Mouse (Mus musculus): Measurements from ENCODE around the gene Scamp4.

Gene Scamp4

GRCm38 (mm10) chr10:80650392-80650791 lies 47.7 kb downstream of the Scamp4 start:
- in situ Hi-C loops (cut with MboI), result no loop called here

DNA sequence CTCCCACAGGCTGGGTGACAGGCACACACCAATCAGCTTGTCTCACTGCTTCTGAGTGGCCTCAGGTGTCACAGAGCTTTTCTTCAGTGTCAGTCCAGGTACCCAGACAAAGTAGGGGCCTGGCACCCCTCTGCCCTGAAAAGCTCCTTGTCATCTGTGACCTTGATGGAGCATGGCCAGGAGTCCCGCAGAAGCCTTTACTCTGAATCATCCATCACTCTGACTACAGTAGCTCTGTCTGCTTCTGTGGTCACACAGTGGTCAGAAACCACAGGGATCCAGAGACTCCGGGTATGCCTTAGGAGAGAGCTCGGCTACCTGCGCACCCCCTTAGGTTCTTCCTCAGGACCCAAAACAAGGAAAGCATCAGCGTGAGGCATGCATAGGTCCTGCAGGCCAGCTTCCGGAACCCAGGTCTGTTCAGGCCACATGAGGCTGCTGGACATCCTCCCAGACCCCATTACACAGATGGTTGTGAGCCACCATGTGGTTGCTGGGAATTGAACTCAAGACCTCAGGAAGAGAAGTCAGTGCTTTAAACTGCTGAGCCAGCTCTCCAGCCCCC lies 50.6 kb downstream of the Scamp4 start:
- in situ Hi-C loops (cut with MboI), result no loop called here

DNA sequence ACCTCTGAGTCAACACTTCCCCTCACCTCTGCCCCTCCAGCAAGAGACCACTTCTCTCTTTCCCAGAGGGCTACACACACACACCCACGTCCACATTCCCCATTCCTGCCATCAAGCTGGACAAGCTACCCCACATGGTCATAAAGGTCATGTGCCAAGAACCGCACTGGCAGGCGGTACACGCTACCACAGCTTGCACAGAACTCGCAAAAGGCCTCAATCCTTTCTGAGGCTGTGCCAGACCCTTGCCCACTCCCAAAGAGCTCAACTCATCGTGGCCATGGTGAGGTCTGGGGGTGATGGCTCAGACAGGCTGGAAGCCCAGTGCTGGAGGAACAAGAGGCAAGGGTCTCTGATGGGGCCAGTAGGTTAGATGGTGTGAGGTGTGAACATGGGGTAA lies 52.2 kb downstream of the Scamp4 start:
- in situ Hi-C loops (cut with MboI), result loop anchor here (5.0 kb wide), 1 partner anchor 47 kb away; the partner anchor contains the start of genes Izumo4 and Mob3a

DNA sequence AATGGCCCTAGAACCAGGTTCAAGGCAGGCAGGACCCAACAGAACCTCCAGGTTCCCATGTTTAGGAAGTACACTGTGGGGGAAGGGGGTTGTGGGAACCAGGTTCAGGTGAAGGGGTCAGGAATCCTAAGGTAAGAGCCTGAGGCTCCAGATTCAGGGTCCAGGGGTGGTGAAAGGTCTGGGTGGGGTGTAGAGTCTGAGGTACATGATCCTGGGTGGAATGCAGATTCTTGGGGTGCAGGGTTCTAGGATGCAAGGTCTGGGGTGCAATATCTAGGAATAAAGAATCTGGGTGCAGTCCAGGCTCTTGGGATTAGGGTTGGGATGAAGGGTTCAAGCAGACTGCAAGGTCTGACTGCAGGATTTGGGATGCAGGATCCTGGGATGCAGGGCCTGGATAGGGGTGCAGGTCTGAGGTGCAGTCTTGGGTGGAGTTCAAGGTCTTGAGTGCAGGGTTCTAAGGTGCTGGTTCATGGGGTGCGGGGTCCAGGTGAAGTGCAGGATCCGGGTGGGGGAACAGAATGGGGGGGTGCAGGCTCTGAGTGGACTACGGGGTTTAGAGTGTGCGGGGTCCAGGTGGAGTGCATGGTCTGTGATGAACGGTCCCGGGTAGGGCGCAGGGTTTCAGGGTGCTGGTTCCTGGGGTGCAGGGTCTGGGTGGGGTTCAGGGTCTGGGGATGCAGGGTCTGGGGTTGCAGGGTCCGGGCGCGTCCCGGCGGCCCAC lies 52.9 kb downstream of the Scamp4 start:
- in situ Hi-C loops (cut with MboI), result loop anchor here (5.0 kb wide), 1 partner anchor 47 kb away; the partner anchor contains the start of genes Izumo4 and Mob3a

DNA sequence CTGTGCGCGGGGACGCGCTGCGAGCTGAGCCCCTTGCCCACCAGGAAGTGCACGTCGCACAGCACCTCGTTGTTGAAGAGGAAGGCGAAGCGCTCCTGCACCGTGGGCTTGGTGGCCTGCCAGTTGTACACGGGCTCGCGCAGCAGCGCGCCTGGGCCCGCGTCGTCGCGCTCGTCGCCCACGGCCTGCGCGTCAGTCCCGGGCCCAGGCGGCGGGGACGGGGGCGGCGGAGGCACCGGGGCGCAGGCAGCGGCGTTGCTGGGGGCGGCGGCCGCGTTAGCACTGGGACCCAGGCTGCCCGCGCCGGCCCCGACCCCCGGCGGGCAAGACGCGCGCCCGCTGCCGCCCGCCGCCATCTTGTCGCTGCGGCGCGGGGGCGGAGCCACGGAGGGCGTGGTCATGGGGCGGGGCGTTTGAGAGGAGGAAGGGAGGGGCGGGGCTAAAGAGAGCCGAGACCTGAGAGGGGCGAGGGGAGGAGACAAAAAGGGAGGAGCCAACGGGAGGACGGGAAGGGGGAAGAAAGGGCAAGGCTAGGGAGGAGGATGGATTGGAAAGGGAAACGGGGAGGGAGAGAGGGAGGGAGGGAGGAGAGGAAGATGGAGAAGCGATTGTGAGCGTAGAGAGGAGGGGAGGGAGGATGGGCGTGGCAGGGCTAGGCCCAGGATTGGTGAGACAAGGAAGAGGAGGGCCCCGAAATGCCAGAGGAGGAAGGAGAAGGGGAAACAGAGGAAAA lies 53.6 kb downstream of the Scamp4 start:
- in situ Hi-C loops (cut with MboI), result loop anchor here (5.0 kb wide), 1 partner anchor 46 kb away; the partner anchor contains the start of genes Izumo4 and Mob3a

GRCm38 (mm10) chr10:80656863-80657623 lies 54.4 kb downstream of the Scamp4 start, which contains the start of gene Btbd2:
Gene Btbd2, minus strand, starts transcription at chr10:80657071.
- in situ Hi-C loops (cut with MboI), result loop anchor here (5.0 kb wide), 1 partner anchor 45 kb away; the partner anchor contains the start of genes Izumo4 and Mob3a

DNA sequence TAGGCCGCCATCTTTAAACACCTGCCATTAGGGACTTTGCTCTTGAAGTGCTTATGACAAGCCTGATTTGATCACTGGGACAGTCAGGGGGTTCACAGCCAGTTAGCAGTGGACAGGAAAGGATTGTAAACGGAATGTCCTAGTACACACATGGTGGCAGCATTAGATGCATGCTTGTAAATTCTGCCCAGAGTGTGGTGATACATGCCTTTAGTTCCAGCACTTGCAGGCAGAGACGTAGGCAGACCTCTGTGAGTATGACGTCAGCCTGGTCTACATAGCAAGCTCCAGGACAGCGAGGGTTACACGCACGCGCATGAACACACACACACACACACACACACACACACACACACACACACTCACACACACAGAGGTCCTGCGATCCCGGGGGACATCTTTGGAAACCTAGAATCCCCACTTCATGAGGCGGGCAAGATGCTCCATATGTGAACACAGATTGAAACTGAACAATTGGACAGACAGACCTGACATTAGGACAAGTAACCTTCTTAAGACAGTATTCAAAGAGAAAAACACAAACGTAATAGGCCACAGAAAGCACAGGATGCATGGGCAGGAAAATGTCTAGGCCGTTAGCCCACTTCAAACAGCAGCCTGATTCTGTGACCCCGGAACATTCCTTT lies 55.6 kb downstream of the Scamp4 start:
- in situ Hi-C loops (cut with MboI), result loop anchor here (5.0 kb wide), 1 partner anchor 44 kb away; the partner anchor contains the start of genes Izumo4 and Mob3a

GRCm38 (mm10) chr10:80658841-80659202 lies 56.1 kb downstream of the Scamp4 start:
- in situ Hi-C loops (cut with MboI), result loop anchor here (5.0 kb wide), 1 partner anchor 43 kb away; the partner anchor contains the start of genes Izumo4 and Mob3a

DNA sequence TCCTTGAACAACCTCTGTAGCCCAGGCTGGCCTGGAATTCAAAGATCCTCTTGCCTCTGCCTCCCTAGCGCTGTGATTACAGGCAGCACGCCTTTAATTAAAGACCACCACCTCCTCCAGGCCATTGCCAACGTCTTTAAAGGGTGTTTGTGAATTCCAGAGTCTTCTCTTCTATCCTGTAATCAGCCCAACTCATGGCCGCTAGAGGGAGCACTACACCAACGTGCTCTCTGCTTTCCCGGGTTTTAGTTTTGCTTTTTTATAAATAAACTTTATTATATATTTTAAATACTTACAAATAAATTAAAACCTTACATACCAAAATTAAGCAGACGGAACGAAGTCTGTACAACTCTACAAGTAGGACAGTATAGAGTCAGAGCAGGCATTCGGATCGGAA lies 56.5 kb downstream of the Scamp4 start:
- in situ Hi-C loops (cut with MboI), result loop anchor here (5.0 kb wide), 1 partner anchor 43 kb away; the partner anchor contains the start of genes Izumo4 and Mob3a

- in situ Hi-C loops (cut with MboI), result no loop called here
These were observed 58.5 kb downstream of the Scamp4 start for GRCm38 (mm10) chr10:80661149-80661548.

DNA sequence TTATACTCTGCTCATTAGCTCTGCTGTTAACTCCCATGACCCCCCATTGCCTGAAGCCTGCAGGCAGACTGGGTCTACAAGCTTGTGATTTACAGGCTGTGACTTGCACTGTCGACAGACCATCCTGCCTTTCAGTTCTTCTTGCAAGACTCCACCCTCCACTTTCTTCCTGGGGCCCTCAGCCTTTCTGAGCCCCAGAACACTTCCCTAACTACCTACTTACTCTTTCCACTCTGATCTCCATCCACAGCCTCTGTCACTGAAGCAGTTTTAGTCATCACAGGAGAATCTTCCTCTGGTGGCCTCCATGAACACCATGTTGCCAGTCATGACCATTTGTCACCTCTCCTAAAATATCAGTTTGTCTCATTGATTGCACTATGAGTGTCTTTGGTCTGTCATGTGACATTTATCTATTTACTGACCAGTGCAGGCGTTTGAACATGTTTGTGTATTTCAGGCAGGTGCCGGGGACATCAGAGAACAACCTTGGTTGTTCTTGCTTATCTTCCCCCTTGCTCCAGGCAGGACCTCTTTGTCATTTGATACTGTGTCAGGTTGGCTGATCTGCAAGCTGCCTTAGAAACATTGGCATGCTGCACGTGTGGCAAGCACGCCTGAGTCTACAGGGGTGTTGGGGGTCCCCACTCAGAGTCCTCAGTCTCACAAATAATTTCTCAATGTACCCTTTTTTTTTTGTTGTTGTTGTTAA lies 61.0 kb downstream of the Scamp4 start:
- in situ Hi-C loops (cut with MboI), result no loop called here

- in situ Hi-C loops (cut with MboI), result no loop called here
These were observed 61.7 kb downstream of the Scamp4 start for GRCm38 (mm10) chr10:80664197-80665015.

- in situ Hi-C loops (cut with MboI), result no loop called here
These were observed 62.3 kb downstream of the Scamp4 start for GRCm38 (mm10) chr10:80665016-80665380.
